Mouse (Mus musculus): Measurements from ENCODE around the gene Rnf103. TPM values are rescaled to one million over a fixed set of nuclear protein-coding genes. Genes with fewer than 3 reads are reported as not detected.
A peak's percentile ranks its signal among the peaks of the same experiment; 100 is the strongest.
"Not testable (repeated sequence)": the region's sequence is repeated elsewhere in the genome, so short reads cannot be mapped to it uniquely, and the experiment has no call there.

The Rnf103 gene
- polyA plus RNA-seq, 1 experiment from 2014 or later: 23.8 TPM

DNA sequence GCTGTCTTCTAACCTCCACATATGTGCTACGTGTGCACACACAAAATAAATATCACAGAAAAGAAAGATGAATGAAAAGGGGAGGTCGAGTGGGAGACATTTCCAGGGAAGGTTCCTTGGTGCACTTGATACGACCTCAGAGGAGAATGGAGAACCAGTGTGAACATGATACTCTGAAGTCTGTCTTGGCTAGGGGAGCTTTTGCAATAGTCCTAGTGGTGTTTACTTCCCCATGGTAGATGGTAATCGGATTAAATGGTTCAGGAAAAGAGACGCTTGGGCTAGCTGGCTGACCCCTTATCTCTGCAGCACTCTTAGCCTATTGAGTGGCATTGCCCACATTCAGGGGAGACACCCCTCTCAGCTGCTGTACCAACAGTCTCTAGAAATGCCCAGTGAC is 16.9 kb upstream of the Rnf103 start:
- Histone ChIP-seq H3K4me1 (no peaks in the 10 kb centered on the region), H3K9ac (no peak overlapping the region), H3K27me3 (replicated peaks) (no peaks in the 10 kb centered on the region), H3K9me3 (no peaks in the 10 kb centered on the region), H3K4me2 (no peak overlapping the region), H3K27ac (no peak overlapping the region), H3K36me3 (no peaks in the 10 kb centered on the region), H3K4me3 (replicated peaks) (no peak overlapping the region)
- ATAC-seq (ENCODE audit: insufficient read depth, low FRiP score, low read depth): no peak
- WGBS: 55% methylated on average over 5 of the region's 5 CpGs

DNA sequence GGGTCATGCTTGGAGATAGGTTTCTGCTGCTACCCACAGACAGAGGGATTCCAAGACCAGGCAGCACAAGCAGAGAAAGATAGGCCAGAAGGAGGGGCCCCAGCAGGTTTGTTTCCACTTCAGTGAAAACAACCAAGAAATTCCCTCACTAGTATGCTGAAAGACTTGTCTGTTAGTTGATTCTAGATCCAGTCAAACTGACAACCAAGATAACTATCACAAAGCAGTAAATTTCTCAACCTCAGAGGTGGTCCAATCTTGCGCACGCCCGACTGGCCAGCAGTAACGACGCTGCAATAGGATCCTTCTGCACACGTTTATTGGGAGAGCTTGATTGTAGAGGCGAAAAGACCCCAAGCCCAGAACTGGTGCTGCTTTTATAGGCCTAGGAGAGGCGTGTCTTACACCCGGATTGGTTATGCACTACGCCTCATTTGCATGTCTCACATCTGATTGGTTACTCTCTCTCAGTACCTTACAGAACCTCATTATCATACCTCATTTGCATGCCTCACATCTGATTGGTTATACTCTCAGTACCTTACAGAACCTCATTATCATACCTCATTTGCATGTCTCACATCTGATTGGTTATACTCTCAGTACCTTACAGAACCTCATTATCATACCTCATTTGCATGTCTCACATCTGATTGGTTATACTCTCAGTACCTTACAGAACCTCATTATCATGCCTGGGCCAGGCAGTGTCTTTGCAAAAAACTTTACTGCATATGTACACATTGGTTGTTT is 14.7 kb upstream of the Rnf103 start:
- not testable (repeated sequence) for H3K4me3 ChIP-seq (replicated peaks); H3K9me3 ChIP-seq; H3K27ac ChIP-seq; H3K4me2 ChIP-seq; H3K9ac ChIP-seq; H3K4me1 ChIP-seq; H3K27me3 ChIP-seq (replicated peaks); H3K36me3 ChIP-seq; ATAC-seq (ENCODE audit: insufficient read depth, low FRiP score, low read depth)
- WGBS: 97% methylated on average over 10 of the region's 10 CpGs

DNA sequence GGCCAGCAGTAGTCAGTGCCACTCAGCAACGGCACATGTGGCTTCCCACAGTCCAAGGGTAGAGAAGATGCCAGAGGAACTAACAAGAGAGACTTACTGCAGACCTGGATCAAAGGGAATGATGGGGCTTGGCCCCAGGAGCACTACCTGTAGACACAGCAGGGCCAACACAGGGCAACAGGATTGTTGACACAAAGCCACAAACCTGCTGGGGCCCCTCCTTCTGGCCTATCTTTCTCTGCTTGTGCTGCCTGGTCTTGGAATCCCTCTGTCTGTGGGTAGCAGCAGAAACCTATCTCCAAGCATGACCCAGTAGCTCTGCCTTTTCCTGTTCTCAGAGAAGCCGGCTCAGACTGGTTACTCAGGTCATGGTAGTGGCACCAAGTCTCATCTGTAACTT is 14.1 kb upstream of the Rnf103 start:
- not testable (repeated sequence) for H3K4me2 ChIP-seq; H3K9me3 ChIP-seq; H3K4me1 ChIP-seq; H3K27ac ChIP-seq; H3K9ac ChIP-seq; H3K4me3 ChIP-seq (replicated peaks); H3K27me3 ChIP-seq (replicated peaks); H3K36me3 ChIP-seq
- 0 out of 2 replicates have a peak, but pooled peaks have one; percentile 50 for ATAC-seq (ENCODE audit: insufficient read depth, low FRiP score, low read depth)
- 80% methylated on average over 2 of the region's 2 CpGs for WGBS

DNA sequence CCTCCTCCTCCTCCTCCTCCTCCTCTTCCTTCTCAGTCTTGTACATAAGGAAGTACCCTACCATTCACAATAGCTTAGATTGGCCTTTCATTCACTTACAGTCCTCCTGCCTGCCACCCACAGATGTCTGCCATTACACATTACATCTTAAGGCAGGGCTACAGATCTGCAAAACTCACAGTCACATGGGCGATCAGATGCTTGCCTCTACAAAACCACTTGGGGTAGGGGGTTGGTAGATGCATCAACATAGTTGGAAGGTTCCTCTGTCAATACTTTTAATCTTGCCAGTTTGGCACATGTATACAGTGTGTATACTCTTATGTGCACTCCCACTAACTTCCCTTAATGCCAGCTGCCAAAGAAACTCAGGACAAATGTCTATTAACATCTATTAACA is 13.6 kb upstream of the Rnf103 start:
- no peak for ATAC-seq (ENCODE audit: insufficient read depth, low FRiP score, low read depth)

DNA sequence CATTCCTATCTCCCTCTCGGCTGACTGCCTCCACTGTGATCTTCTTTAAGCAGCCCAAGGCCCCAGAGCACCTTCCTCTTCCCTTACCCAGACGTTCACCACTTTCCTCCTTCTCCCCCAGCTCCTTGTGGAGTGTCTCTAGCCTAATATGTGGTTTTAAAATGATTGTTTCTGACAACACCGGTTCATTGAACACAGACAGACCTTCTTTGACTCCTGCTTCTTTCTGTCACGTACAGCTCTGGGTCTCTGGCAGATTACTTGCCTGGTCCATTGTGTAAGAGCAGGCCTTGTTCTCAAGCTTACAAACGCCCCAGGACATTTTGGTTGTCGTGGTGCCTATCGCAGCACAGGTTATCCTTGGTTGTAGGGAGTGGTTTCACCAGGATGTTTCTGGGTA is 12.6 kb upstream of the Rnf103 start:
- Histone ChIP-seq H3K27me3 (replicated peaks) (no peaks in the 10 kb centered on the region), H3K36me3 (no peaks in the 10 kb centered on the region), H3K9me3 (no peaks in the 10 kb centered on the region), H3K4me1 (no peaks in the 10 kb centered on the region), H3K9ac (no peak overlapping the region), H3K4me2 (no peak overlapping the region), H3K4me3 (replicated peaks) (no peak overlapping the region), H3K27ac (no peak overlapping the region)
- WGBS: 66% methylated on average over 7 of the region's 7 CpGs
- ATAC-seq (ENCODE audit: insufficient read depth, low FRiP score, low read depth): no peak

More for the DNA sequence above, 13.6 kb upstream of the Rnf103 start:
- Histone ChIP-seq H3K4me3 (replicated peaks) (no peak overlapping the region), H3K27ac (no peak overlapping the region), H3K4me1 (no peaks in the 10 kb centered on the region), H3K9ac (no peak overlapping the region), H3K9me3 (no peaks in the 10 kb centered on the region), H3K36me3 (no peaks in the 10 kb centered on the region), H3K27me3 (replicated peaks) (no peaks in the 10 kb centered on the region), H3K4me2 (no peak overlapping the region)
- 82% methylated on average over 1 of the region's 1 CpGs for WGBS

DNA sequence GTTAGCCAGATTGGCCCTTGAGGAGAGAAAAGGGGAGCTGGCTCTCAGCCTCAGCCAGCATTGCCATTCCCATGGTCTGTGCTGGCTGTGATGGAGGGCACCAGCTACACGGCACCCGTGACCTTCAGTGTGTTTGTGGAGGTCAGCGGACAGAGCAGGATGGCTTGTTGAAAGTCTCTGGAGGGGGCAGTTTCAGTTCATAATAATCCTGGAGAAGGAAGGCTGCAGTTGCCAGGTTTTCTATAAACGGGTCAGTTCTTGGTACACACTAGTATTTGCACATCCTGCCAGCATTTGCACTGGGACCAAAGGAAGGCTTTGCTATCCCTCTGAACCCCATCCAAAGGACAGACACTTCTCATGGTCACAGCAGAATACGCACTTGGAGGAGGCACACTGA is 8.4 kb upstream of the Rnf103 start:
- Histone ChIP-seq H3K27ac (no peak overlapping the region), H3K4me2 (no peak overlapping the region), H3K9me3 (no peaks in the 10 kb centered on the region), H3K36me3 (no peaks in the 10 kb centered on the region), H3K4me1 (no peaks in the 10 kb centered on the region), H3K9ac (no peak overlapping the region), H3K4me3 (replicated peaks) (no peak overlapping the region), H3K27me3 (replicated peaks) (no peaks in the 10 kb centered on the region)
- 74% methylated on average over 5 of the region's 5 CpGs for WGBS
- ATAC-seq (ENCODE audit: insufficient read depth, low FRiP score, low read depth): no peak

DNA sequence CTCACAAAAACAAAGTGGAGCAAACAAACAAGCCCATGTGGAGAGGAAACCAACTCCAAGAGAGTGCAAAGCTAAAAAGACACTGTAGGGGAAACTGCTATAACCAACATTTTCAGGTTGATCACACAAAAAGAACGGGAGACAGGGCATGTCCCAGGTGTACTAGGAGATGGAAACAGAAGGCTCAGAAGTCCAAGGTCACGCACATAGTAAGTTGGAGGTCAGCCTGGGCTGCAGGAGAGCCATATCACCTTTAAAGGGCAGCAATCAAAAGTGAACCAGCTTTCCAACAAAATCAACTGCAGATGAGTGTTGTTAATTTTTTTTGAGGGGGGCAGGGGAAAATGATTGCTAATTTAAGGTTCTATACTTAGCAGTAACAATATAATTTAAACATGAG is 7.5 kb upstream of the Rnf103 start:
- no peaks in the 10 kb centered on the region for H3K36me3 ChIP-seq
- no peak overlapping the region for H3K4me2 ChIP-seq
- WGBS: 56% methylated on average over 2 of the region's 2 CpGs
- H3K9me3 ChIP-seq: no peaks in the 10 kb centered on the region
- ATAC-seq (ENCODE audit: insufficient read depth, low FRiP score, low read depth): no peak
- no peak overlapping the region for H3K4me3 ChIP-seq (replicated peaks)
- H3K27me3 ChIP-seq (replicated peaks): no peaks in the 10 kb centered on the region
- no peaks in the 10 kb centered on the region for H3K4me1 ChIP-seq
- no peak overlapping the region for H3K9ac ChIP-seq
- no peak overlapping the region for H3K27ac ChIP-seq

DNA sequence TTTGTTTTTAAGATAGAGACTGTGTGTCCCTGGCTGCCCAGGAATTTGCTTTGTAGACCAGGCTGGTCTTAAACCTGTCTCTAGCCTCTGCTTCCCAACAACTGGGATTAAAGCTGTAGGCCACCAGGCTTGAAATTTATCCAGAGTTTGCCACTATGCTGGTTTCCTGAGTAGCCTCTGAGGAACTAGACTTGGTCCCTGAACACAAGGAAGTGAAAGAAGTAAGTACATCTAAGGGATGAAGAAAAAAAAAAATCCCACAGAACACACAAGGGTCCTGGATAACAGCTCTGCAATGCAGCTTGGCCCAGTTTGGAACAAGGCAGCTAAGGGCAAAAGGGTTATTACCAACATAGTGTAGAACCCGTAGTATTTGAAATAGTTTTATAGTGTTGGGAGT is 6.8 kb upstream of the Rnf103 start:
- Histone ChIP-seq H3K27ac (peak overlapping the region; percentile 35; the same call in 1 of the 2 replicates), H3K4me2 (no peak overlapping the region), H3K27me3 (replicated peaks) (no peaks in the 10 kb centered on the region), H3K36me3 (no peaks in the 10 kb centered on the region), H3K4me1 (no peaks in the 10 kb centered on the region), H3K9me3 (no peaks in the 10 kb centered on the region), H3K9ac (no peak overlapping the region), H3K4me3 (replicated peaks) (no peak overlapping the region)
- ATAC-seq (ENCODE audit: insufficient read depth, low FRiP score, low read depth): no peak
- 79% methylated on average over 1 of the region's 1 CpGs for WGBS

DNA sequence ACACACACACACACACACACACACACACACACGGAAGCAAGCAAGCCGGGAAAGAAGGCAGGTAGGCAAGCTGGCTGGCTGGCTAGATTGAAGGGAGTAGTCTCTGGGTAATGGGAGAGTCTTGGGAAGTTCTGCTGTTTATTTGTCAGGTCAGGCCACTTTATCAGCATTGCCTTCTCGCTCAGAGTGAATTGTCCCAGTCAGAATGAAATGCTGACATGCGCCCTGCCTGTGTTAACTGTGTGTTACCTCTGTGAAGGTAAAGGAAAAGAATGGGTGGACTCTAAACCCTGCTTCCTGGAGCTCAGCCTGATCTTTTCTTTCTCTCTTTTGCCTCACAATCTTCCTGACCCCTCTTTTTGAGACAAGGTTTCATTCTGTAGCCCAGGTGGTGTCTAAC is 5.7 kb upstream of the Rnf103 start:
- Histone ChIP-seq H3K4me2 (no peak overlapping the region), H3K4me3 (replicated peaks) (no peak overlapping the region), H3K9ac (no peak overlapping the region), H3K36me3 (no peaks in the 10 kb centered on the region), H3K9me3 (no peaks in the 10 kb centered on the region), H3K27me3 (replicated peaks) (no peaks in the 10 kb centered on the region), H3K27ac (peak overlapping the region; percentile 59), H3K4me1 (no peaks in the 10 kb centered on the region)
- peak; percentile 63; the same call in 1 of the 2 replicates for ATAC-seq (ENCODE audit: insufficient read depth, low FRiP score, low read depth)
- WGBS: 30% methylated on average over 4 of the region's 4 CpGs

DNA sequence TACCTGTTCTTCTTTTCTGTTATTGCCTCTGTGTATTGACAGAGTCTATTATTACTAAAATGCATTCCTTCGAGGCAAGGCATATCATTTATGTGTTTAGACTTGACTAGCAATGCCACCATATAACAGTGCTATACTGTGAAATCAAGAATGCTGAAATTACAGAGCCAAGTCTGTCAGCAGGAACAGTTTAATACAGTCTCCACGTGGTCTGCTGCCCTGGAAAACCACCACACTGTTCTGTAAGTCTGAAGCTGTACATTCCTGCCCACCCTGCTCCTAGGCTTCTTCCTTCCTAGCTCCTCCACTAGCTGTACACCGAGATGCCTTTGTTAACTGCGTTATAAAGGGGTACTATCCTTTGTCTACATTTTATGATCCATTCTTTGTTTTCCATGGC is 1.6 kb upstream of the Rnf103 start:
- H3K9me3 ChIP-seq: no peaks in the 10 kb centered on the region
- H3K4me1 ChIP-seq: no peaks in the 10 kb centered on the region
- no peaks in the 10 kb centered on the region for H3K27me3 ChIP-seq (replicated peaks)
- no peak for ATAC-seq (ENCODE audit: insufficient read depth, low FRiP score, low read depth)
- H3K4me2 ChIP-seq: no peak overlapping the region
- H3K27ac ChIP-seq: peak overlapping the region; percentile 70
- no peaks in the 10 kb centered on the region for H3K36me3 ChIP-seq
- H3K4me3 ChIP-seq (replicated peaks): no peak overlapping the region
- no peak overlapping the region for H3K9ac ChIP-seq
- 38% methylated on average over 4 of the region's 4 CpGs for WGBS

DNA sequence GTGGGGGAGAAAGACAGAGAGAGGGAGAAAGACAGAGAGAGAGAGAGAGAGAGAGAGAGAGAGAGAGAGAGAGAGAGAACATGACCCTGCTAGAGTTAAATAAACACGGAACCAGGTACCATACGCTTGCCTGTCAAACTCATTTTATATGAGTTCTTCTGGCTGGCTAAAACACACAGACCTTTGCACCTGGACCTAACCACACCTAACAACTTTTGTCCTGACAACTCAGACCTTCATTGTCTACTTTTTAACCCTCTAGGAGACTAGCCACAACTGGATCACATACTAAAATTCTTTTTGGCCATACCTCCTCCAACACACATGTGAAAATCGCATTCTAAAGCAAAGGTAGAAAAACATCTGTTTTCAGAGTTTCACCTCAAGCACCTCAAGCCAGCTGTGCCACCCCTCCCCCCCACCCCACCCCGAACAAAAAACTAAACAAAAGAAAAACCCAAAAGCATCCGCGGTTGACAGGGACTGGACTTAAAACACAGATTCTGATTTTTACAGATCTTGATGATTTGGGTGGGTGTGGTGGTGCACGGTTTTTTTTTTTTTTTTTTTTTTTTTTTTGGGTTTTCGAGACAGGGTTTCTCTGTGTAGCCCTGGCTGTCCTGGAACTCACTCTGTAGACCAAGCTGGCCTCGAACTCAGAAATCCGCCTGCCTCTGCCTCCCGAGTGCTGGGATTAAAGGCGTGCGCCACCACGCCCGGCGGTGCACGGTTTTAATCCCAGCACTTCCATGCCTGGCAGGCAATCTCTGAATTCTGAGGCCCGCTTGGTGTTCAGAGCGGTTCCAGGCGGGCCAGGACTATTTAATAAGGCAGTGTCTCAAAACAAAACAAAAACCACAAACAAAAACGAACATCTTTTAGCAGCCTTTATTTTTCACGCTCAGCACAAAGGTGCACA is 679 bp upstream of the Rnf103 start:
- H3K4me3 ChIP-seq (replicated peaks): peak overlapping the region; percentile 84
- H3K9me3 ChIP-seq: no peaks in the 10 kb centered on the region
- WGBS: 11% methylated on average over 21 of the region's 22 CpGs
- H3K4me1 ChIP-seq: no peaks in the 10 kb centered on the region
- peak; percentile 41; the same call in 1 of the 2 replicates for ATAC-seq (ENCODE audit: insufficient read depth, low FRiP score, low read depth)
- peak overlapping the region; percentile 67 for H3K4me2 ChIP-seq
- peak overlapping the region; percentile 99 for H3K27ac ChIP-seq
- H3K36me3 ChIP-seq: no peaks in the 10 kb centered on the region
- H3K9ac ChIP-seq: no peak overlapping the region
- H3K27me3 ChIP-seq (replicated peaks): no peaks in the 10 kb centered on the region

DNA sequence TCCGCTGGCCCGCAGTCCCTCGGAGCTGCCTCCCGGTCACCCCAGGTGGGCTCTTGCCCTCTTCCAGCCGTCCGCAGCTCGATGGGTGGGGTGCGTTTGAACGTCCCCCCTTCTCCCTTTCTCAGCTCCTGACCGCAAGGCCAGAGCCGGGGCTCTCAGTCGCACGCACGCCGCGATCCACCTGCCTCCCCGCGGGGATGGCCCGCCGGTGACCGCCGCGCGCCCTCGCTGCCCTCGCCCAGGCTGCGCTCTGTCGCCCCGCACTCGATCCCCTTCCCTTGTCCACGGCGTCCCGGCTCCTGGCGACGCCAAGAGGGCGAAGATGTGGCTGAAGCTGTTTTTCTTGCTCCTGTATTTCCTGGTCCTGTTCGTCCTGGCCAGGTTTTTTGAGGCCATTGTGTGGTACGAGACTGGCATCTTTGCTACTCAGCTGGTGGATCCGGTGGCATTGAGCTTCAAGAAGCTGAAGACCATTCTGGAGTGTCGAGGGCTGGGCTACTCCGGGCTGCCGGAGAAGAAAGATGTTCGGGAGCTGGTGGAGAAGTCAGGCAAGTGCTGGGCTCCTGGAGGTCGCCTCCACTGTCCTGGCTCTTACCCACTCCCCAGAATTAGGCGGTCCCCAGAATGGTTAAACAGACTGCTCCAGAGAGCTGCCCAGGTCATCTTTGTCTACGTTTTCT is 787 bp downstream of the Rnf103 start:
- no peaks in the 10 kb centered on the region for H3K36me3 ChIP-seq

More for the DNA sequence above, 787 bp downstream of the Rnf103 start:
- Histone ChIP-seq H3K4me3 (replicated peaks) (peak overlapping the region; percentile 84), H3K4me1 (no peaks in the 10 kb centered on the region), H3K27me3 (replicated peaks) (no peaks in the 10 kb centered on the region), H3K9ac (peak overlapping the region; percentile 100), H3K4me2 (peak overlapping the region; percentile 67), H3K27ac (peak overlapping the region; percentile 99), H3K9me3 (no peaks in the 10 kb centered on the region)
- 0 out of 2 replicates have a peak, but pooled peaks have one; percentile 0 for ATAC-seq (ENCODE audit: insufficient read depth, low FRiP score, low read depth)
- under 1% methylated on average over 44 of the region's 46 CpGs for WGBS

Measured in stomach, embryonic 15.5 days (tissue).